Mouse (Mus musculus) gastrocnemius, postnatal 25 days (tissue): ENCODE data around the gene Map3k20. TPM values are rescaled to one million over a fixed set of nuclear protein-coding genes. Genes with fewer than 3 reads are reported as not detected.
A peak's percentile ranks its signal among the peaks of the same experiment; 100 is the strongest.

Experiments used
- DNase-seq: peaks from one replicate; pipeline ENCODE4 v3.0.0; 2022
- total RNA-seq, 2 experiments: library from RNA; stranded (reverse); gene quantifications; 1 replicate in 1 of 2; 2 replicates in 1 of 2; pipeline ENCODE4 v1.2.3; 2021

The Map3k20 gene
- total RNA-seq, 2 experiments from 2014 or later, result 311 to 336 TPM

DNA sequence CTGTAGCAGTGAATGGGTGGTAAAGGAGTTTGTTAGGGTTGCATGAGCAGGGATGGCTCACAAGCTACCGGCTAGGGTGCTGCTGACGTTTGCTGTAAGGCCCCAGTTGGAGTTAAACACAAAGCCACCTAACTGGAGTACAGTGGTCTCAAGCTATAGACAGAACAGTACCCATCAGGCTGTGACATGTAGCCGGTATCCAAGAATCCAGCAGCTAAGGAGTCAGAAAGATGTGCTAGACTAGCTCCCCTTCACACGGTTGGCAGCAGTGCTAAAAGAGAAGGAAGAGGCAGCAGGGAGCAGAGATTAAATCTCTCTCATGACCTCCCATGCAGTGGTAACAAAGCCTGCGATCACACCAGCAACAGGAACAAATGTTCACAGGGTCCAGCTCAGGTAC is 36.2 kb downstream of the Map3k20 start:
- no peak for DNase-seq

DNA sequence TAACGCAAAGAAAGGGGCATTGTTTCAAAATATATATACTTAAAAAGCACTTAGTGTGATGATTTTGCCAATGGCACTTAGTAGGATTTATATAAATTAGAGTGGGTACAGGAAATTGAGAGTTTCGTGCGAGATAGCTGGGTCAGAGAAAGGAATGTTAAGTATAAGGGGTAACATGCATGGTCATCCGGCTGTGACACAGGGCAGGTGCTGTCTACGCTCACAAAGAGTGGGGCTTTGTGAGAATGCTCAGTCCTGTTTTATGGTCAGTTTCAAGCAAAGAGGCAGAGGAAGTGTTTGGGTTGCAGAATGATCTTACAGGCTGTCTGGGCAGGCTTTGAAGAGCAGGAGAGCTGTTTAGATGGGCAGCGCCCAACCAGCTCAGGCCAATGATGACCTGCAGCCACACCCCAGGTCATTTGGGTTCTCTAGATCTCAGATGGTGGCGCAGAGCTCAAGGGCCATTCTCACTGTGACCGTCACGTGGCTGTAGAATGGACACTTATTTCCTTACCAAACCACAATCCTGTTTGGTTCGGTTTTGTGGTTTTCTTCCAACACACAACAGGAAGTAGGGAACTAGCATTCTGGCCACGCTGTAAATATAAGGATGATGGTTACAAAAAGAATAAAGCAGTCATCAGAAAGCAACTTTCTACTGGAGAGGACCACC is 37.4 kb downstream of the Map3k20 start:
- no peak for DNase-seq

DNA sequence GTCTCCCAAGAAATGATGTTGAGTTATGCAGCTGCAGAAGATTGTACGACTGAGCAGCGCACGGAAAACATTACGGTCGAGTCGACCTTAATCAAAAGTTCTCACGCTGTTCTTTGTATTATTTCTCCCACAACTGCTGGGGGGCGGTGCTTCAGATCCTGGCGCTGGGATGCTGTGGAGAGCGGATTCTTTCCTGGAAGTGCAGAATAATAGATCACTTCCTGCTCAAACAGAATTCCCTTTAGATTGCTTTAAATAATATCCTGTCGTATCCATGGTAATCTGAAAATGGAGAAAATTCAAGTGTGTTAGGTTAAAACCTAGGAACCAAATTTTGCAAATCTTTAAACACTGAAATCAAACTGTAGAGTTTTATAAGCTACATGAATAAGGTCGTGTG is 39.0 kb downstream of the Map3k20 start:
- DNase-seq, result no peak

DNA sequence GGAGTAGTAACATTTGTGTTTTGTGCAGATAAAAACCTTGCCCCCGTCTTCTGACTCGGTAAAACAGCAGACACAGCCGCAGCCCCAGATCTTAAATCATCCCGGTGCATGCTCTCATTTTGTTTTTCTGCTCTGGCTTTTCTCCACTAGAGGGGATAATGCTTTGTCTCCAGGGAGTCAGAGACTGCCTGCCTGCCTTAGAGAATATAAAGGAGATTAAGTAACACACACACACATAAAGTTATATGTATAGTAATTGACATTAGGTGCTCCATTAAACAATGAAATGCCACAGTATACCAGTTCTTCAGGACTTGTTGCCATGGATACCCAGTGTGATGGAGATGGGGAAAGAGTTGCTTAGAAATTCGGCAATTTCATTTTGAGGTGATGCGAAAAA is 41.1 kb downstream of the Map3k20 start:
- DNase-seq, result no peak

DNA sequence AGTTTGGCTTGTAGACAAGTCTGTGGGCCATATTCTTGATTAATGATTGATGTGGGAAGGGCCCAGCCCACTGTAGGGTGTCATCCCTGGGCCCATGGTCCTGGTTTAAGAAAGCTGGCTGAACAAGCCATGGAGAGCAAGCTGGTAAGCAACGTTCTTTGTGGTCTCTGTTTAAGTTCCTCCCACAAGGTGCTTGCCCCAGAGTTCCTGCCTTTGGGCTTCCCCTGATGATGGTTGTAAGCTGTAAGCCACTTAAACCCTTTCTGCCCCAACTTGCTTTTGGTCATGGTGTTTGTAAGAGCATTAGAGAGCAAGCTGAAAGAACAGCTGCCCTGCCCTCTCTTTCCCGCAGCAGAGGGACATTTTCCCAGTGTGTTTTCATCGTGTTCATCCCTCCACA is 43.0 kb downstream of the Map3k20 start:
- DNase-seq, result no peak

DNA sequence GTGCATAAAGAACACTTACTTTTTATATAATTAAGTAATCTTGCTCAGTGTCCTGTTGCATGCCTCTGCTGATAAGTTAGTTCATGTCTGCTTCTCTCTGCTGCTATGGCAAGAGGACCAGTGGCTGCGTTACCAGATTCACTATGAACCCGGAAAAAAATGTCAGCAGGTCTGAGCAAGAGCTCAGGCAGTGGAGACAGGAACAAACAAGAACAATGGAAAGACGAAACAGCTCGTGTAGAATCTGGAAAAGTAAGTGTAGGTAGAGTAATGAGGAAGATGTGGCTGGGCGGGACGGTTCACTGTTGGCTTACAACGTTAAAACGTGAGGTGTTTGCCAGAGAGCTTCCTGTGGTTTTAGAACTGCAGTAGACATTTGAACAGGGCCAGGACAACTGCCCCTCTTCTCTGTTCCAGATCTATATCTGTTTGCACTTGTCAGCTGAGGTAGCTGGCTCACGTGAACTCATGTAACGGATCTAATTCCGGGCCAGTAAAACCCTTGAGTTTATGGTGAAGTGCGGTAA is 45.6 kb downstream of the Map3k20 start:
- DNase-seq, result no peak

DNA sequence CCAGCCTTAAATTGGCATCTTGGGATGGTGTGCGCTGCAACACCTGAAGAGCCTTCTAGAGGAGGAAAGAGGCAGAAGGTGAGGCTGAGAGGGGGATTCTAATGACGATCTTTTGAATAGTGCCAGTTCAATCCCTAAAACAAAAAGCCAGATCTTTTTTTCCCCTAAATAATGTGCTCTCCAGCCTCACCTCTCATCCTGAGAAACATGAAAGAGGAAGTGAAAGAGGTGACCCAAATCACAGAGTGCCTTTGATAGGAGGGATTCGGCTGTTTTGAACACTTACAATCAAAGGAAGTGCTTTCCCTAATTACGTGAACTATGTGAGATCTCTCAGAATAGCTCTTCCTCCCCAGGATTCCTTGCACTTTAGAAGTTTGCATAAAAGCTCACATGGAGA is 46.6 kb downstream of the Map3k20 start:
- DNase-seq, result no peak

DNA sequence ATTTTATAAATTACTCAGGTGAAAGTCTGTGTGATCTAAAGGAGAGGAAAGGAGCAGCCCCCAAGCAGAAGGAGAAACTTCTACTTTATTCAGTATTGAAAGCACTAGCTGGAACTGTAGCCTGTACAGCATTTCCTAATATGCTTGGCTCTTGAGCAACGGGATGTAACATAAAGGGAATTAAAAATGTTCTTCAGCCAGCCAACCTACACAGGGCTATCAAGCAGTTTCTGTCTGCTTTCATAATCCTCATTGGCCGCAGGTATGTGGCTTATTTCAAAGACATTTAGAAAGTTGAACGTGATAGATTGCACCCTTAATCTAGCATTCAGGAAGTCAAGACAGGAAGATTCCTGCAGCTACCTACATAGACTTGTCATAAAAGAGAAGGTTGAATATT is 47.8 kb downstream of the Map3k20 start:
- no peak for DNase-seq

DNA sequence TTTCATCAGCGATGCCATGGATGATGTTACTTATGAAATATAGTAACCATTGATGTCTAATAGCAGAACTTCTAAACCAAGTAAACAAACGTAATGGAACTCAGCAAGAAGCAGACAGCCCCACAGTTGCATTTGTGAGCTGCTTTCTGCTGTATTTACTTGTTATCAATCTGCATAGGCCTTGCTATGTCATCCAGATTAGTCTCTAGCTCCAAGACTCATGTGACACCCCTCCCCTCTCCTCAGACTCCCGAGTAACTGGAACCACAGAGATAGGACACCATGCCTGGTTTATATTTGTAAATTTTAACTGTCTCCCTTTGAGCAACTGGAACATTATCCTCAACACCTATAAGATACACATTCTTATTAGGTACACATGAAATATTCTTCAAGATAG is 51.4 kb downstream of the Map3k20 start:
- DNase-seq, result no peak

DNA sequence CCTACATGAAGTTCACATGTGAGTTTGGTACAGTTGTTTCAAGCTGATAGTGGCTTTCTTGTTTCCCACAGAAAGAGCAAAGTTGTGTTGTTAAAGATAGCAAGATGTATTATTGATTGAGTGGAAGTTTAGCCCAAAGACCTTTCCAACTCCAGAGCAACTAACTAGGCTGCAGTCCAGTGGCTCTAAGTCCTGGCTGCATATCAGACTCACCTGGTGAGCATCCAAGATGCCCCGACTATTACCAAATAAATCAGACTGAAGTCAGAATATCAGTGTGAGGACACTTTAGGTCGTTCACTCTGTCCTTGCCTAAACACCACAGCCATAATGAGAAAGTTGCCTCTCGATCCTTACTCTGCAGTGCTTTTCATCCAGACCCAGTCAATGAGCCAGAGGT is 59.8 kb downstream of the Map3k20 start:
- DNase-seq, result no peak

DNA sequence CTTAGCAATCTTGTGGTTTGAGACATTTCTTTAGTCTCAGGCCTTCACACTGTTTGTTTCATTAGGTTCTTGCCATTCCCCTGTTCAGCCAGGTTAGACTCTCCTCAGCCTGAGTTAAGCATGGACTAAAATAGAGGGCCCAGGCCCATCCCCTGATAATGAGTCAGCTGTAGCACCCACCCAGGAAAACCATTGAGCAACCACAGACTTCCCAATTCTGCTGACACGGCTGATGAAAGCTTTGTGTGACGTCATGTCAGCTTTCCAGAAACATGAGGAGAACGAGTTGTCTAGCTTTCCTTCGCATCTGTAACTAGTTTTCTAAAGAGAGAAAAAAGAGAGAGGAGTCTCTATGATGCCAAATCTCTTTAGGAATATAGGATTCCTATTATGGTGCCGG is 65.9 kb downstream of the Map3k20 start:
- no peak for DNase-seq

DNA sequence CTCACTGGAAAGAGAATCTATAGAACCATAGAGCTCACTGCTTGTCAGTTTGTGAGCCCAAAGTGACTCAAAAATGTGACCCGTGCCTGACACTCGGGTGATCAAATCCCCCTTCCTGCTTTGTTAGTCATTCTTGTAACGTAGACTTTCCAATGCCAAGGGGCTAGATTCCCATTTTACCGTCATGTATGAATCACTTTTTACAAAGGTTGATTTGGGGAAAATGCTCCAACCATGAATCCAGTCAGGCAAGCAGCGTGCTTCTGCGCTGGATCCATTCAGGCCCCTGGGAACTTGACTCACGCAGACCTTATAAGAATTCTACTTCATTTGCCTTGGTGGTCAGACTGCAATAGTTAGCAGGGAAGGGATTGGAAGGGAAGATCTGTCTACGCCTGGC is 66.3 kb downstream of the Map3k20 start:
- DNase-seq, result no peak

DNA sequence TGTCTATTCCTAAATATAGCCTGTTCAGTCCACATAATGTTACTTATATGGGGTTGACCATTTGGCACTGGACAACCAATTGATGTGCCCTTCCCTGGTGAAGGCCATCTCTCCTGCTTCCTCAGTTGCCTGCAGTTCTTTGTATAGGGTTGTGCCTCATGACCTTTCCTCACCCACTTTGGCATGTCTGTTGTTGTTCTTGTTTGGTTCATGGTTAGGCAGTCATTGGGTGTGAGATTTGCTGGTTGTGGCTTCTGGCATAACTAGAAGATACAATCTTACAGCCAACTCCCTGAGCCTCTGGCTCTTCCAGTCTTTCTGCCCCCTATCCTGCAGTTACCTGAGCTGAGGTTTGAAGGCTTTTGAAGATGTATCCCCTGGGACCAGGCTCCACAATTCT is 67.3 kb downstream of the Map3k20 start:
- DNase-seq, result no peak

DNA sequence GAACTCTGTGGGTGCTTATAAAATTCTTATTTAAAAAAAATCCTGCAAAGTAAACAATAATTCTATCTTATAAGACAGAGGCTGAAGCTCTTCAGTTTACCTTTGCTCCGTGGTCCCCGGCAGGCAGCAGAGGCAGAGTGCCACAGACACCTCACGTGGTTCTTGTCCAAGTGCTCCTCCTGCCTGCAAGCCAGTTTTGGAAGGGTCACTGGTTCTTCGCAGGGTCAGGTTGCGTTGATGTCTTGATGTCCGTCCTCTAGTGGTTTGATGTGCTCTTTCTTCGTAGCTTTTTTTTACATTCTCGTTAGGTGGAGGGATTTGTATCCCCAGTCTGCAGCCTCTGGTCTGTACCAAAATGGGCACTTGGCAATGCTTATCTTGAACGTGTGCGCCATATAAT is 71.0 kb downstream of the Map3k20 start:
- DNase-seq, result peak; percentile 42

DNA sequence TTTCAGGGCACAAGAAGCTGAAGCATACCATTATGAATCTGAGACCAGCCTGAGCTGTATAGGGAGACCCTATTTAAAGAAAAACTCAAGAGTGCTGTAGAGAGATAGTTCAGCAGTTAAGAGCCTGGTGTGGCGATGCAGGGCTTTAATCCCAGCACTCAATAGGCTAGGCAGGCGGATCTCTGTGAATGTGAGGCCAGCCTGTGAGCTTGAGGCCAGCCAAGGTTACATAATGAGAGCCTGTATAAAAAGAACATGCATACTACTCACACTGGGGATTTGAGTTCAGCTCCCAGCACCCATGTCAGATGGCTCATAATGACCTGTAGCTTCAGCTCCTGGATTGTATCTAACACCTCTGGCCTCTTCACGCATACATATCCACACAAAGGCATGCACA is 76.1 kb downstream of the Map3k20 start:
- DNase-seq, result peak; percentile 30

DNA sequence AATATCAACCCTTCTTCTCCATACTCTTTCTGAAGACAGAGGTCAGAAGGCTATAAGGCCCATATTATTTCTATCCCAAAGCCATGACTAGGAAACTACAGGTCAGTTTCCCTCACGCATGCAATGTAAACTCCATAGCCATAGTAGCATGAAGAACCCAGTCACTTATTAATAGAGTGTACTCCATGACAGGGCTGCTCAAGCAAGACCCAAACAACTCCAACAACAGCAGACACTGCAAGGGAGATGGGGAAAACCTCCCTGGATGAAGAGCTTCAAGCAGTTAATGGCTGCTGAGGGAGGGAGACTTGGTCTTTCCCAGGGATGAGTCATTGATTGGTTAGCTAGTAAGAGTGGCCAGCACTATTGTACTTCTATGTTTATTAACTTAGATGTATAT is 78.0 kb downstream of the Map3k20 start:
- DNase-seq, result no peak

DNA sequence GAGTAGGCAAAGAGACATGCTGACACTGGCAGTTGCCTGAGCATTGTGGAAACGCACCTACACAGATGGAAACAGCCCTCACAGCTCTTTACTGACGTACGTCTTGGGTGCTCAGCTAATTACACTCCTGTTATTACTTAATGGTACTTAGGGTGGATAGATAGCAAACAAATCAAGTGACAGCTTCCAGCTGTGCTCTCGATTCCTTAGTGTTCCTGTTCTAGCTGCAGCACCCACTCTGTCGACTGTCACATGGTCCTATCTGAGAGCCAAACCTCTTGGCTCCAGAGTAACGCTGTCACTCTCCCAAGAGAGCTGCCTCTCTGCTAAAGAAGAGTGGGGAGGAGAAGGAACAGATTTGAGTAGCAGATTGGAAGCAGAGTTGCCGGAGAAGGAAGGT is 80.5 kb downstream of the Map3k20 start:
- peak; percentile 67 for DNase-seq

DNA sequence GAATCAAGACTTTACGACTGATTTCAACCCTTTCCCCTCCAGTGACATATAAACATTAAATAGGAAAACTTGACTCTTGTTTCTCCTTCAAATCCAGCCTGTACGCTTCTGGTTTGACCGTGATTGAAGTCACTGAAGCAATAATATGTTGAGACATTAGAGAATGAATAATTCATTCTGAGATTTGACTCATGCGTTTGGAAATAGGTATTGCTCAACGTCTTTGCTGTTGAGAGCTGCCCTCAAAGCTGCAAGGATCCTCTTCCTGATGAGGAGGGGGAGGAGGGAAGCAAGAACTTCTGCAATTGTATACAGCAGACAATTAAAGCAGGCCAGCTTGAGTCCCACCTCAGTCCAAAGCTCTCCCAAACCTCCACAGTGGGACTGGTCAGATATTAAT is 81.1 kb downstream of the Map3k20 start:
- DNase-seq, result no peak

DNA sequence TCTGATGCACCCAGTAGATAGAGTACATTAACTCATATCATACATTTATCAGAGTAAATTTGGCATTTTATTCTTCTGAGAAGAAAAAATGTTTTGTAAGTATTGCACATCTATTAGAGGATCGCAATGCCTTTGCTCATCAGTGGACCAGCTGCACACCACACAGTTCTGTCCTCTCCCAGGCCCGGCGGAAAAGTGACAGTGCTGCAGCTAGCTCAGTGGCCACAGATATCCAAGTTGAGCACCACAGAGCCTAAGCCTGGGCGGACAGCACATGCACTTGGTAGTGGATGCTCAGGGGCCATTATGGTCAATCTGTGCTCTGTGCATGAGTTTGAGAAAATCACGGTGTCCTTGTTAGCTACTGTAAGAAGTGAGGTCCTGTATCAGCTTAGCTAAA is 82.4 kb downstream of the Map3k20 start:
- DNase-seq, result no peak

DNA sequence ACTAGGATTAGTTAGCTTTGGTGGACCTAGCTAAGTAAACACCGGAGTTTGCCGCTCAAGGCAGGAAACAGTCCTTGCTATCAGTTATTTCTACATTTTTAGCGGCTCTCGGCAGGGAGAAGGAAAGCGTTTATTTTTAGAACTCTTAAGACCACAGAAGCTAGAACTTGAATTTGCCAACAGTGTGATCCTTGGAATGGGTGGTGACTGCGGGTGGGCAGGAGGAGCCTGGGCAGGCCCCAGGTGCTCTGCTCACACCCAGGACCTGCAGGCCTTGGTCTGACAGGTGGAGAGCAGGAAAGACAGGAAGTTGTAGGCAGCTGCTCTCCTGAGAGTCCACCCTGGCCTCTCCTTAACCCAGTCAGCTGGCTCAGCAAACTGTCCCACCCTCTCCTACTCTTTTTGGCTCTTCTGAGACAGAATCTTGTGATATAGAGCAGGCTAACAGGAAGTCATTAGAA is 83.7 kb downstream of the Map3k20 start:
- no peak for DNase-seq

DNA sequence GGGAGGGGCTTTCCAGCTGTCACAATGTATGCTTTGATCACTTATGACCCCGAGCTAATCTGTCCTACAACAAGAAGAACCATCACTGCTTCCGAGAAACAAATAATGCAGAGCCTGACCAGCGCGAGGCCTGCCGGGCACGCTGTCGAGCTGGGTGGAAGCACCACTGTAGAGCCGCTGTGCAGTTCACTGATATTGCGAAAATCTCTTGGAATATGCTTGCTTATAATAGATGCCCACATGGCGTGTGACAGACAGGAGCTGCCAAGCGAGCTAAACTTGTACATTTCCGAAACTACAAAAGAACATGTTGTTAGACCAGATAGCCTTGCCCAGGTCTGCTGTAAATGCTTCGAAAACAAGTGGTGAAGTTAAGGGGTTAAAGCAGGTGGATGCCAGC is 86.7 kb downstream of the Map3k20 start:
- DNase-seq, result no peak

DNA sequence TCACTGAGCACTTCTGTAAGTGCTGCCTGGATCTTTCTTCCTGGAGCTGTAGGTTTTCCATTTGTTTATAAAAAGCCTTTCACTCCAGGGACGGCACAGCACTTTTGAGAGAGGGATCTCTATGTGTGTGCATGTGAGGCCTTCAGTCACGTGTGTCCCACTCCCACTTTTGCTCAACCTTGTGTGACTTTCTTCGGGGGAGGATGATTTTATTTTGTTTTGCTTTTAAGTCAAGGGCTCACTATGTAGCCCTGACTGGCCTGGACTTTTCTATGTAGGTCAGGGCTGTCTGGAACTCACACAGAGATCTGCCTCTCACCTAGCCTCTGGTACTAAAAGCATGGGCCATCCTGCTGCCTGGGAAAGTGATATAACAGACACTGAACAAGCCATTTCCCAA is 88.6 kb downstream of the Map3k20 start:
- DNase-seq, result no peak

DNA sequence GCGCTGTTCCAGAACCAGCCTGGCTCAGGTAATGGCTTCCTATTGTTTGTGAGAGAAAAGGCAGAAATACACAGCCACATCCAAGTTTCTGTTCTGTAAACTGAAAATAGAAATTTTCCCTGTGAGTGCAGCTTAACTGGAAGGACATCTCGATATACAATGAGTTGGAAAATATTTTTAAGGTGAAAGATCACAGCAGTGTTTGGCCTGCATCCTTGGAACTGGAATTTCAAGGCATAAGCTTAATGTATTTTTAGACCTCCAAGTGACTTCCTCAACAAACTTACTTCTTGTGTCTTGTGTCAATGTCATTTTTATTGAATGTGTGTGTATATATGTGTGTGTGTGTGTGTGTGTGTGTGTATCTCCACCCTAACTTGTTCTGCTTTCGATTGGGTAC is 90.4 kb downstream of the Map3k20 start:
- no peak for DNase-seq

DNA sequence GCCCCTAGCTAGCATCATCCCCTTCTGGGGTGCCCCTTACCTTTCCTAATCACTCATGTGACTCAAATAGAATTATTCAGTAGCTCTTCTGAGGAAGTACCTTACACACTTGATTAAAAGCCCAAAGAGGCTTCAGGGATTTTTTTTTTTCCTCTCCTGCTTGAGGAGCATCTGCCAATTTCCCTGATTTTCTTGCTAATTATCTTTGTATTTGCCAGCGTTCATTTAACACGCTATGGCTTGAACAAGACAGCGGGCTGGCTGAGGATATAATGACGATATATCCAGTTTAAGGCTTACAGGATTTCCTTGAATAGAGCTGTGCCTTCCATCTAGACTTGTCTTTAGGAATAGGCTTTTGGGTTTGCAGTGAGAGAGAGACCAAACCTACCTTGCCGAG is 91.5 kb downstream of the Map3k20 start:
- no peak for DNase-seq

DNA sequence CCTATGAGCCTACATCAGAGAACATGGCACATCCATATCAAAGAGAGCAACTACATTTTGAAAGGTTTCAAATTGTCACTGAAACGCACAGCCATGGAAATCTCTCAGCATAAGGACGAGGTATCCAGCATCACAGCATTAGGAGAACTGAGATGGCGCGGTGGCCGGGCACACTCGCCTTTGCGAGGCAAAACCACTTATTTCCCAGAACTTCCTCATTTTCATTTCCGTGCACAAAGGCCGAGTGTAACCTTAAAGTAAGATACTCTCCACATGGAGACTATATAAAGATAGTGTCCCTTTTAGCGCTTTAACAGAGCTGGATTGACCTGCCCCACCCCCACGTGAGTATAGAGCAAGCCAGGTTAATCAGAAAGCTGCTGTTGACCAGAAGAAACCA is 94.0 kb downstream of the Map3k20 start:
- DNase-seq, result no peak
